Mouse (Mus musculus): ENCODE measurements around the gene Bms1.

Gene Bms1

DNA sequence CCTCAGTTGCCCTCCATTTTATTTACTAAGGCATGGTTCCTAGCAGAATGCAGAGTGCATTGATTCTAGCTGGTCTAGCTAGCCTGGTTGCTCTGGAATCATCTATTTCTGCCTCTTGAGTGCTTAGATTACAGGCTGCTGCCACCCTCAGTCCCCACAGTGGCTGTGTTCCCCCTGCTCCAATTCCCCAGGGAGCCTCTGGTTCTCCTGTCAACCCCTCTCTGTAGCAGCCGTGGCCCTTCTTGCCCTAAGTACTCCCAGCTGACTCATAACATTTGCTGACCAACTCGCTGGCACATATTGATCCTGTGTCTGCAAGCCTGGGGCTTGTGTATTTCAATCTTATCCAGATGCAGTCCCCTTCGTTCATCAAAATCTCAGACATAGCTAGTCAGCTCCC lies 53.1 kb downstream of the Bms1 start:
- DNase-seq (ENCODE audit: low spot score in 2 of 2), result no peak

DNA sequence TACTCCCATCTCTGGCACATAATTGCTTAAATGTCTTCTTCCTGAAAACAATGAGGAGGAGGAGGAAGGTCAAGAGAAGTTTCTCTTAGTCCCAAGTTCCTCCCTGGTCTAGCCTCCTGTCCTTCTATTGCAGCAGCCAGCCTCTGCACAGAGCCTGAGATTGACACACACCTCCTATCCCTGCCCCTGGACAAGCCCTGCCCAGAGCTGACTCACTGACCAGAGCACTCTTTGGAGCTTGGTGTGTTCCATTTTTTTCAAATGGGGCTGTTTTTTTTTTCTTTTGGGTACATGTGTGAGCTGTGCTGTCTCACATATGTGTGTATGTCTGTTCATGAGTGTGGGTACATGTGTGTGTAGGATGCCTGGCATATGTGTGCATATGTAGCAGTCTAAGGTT lies 53.5 kb downstream of the Bms1 start:
- no peak for DNase-seq (ENCODE audit: low spot score in 2 of 2)

DNA sequence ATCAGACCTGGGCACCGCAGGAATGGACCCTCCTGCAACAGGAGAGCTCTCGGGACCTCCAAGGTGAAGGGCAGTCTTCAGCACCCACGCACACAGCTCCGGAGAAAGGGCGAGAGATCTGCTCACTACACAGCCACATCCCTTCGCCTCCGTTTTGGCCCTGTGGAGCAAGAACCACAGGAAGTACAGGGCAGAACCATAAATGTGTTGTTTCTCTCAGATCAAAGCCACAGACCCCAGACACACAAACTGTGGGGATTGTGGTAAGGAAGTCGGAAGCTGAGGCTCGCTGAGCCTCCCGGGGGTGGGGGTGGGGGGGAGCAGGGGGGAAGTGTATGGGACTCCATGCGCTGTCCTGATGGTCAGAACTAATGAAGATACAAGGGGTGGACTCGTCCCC lies 68.9 kb downstream of the Bms1 start:
- DNase-seq (ENCODE audit: low spot score in 2 of 2), result no peak

DNA sequence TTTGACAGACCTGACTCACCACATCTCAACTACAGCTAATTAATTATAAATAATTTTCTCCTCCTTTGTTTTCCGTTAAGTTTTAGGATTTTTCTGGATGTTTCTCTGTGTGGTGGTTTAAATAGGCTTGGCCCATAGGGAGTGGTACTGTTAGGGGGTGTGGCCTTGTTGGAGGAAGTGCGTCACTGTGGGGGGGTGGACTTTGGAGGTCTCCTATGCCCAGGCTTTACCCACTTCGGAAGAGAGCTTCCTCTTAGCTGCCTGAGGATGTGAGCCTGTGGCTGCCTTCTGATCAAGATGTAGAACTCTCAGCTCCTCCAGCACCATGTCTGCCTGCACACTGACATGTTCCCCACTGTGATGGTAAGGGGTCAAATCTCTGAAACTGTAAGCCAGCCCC lies 71.1 kb downstream of the Bms1 start:
- no peak for DNase-seq (ENCODE audit: low spot score in 2 of 2)

DNA sequence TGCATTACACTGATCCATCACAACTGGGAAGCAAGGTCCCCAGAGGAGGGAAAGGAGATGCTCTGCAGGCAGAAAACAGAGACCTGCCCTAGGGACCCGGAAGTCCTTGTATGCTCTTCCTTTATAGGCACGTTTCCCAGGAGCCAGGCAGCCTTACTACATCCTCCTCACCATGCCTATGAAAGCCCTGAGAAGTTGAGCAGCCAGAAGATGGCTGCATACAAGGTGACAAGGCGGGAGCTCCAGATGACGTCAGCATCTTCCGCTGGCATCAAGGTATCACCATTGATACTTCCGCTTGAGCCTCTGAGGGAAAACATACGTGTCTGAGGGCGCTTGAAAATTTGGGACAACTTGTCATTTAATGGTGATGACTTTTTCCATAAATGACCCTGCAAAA lies 72.0 kb downstream of the Bms1 start:
- no peak for DNase-seq (ENCODE audit: low spot score in 2 of 2)

DNA sequence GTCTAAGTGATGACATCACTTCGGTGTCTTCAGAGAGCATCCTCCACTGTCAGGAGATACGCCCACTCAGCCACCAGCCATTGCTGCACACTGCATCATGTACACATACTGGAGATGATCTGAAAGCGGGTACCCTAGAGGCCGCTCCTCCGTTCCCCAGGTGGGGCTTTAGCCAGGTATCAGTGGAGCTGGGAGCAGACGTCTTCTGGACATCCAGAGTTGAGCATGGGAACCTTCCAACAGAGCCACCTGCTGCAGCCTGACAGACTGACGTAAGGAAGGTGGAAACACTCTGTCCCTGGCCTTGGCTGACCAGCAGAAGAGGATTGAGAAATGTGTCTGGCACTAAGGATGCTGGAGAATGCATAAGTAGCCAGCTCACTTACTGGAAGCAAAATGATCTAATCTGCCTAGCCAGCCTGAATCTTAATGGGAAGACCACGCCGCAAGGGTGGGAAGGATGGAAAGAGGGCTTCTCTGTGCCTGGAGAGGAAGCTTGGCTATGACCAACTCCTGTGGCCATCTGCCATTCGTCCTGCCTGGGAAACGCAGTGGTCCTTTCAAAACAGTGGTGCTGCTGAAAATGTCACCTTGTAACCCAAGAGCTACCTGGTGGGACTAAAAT lies 77.3 kb downstream of the Bms1 start:
- DNase-seq (ENCODE audit: low spot score in 2 of 2), result no peak

DNA sequence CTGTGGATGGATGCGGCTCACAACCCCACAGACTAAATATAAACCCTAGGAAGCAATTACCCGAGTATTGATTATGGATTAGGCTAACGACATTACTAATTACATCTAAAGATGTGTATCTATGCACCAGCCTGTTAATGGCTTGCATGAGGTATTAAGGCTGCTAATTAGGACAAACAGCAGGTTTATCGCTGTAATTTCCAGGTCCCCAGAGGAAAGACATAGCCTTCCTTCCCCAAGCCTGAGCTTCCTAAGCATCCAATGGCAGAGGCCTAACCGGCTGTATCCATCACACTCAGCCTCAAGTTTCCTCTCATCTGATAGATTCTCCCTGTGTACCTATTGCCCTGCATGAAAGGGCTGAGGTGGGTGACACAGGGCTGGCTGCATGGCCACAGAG lies 81.6 kb downstream of the Bms1 start:
- DNase-seq (ENCODE audit: low spot score in 2 of 2), result no peak

DNA sequence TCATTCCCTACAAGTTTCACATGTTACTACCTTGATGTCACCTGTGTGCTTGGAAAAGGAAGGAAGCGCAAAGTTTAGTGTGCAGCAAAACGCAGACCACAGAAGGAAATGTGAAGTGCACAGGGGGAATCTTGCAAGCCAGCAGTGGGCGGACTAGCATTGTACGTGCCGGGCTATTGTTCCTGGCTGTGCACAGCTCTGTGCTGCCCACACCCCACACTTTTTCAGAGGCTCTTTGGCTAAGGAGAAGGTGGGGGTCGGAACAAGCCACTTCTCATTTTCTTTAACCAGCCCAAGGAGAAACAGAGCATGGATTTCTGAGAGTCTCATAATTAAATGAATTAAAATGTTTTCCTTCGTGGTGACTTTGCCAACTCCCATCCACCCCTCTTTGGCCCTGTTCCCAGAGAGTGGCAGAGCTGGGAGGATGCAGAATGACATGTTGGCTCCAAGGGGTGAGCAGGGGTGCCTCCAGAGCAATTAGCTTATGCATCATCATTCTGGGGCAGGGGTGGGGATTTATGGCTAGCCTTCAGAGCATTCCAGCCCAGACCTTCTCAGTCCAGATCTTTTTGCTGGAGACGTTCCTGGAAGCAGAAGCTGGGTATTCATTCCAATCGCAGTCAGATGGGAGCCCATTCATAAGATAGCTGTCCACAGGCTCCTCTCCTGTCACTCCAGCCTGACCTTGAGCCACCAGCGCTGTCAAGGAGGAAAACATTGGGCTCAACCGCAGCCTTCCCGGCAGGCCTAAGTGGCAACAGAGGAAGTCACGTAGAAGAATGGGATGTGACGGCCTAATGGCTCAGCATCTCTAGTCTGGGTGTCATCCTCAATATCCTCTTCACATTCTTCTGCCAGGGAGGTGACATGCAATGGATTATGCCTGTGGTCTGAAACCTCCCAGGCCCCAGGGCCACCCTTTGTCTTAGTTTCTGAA lies 82.5 kb downstream of the Bms1 start:
- DNase-seq (ENCODE audit: low spot score in 2 of 2), result no peak

DNA sequence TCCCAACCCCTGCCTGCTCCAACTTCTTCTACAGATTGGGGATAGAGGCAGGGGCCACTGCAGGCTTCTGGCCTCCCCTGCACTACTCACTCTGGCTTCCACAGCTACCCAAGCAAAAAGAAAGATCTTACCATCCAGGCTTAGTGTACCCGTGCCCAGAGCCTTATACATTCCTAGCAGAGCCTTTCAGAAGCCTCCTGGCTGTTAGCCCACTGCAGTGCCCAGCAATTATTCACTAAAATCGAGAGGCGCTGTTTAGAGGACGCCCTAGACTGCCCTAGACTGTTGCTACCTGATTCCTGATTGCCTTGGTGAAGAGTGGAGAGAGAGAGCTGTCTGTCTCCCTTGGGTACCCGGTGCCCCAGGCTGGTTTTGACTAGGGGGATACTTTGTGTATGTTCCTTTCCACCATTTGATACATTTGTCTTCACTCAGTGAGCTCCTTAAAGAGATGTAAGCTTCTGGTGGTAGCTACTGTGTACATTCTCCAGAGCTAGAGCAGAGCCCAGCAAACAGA lies 83.3 kb downstream of the Bms1 start:
- no peak for DNase-seq (ENCODE audit: low spot score in 2 of 2)

DNA sequence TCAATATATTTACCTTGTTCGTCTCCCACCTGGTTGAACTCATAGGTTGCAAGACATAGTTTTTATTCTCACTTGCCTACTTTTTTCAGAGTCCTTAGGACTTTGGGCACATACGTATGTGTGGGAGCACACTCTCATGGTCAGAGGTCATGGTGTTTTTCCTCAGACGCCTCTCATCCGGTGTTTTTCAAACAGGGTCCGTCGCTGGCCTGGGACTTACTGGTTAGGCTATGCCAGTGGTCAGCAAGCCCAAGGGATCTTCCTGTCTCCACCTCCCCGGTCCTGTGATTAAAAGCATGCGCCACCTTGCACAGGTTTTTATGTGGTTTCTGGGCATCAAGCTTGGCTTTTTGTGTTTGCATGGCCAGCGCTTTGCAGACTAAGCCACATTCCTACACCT lies 85.4 kb downstream of the Bms1 start:
- DNase-seq (ENCODE audit: low spot score in 2 of 2), result no peak

Measured in spleen, postnatal 10 days (tissue).